Mouse (Mus musculus): ENCODE results near the gene Mapk13.

DNA sequence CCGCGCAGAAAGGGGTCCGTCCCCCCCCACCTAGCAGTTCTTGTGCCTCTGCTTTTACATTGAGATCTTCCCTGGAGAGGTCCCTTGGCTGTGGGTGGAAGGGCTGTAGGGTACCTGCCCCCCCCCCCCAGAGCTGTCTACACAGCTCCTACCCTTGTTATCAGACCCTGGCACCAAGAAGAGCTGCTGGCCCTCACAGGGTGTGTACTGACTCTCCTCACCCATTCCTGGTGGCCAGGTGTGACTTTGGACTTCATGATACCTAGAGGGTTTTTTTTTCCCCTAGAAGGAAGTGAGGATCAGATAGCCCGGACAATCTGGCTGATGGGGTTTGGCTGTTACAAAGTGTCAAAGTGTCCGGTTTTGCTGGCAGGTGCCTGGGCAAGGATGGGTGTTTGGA is 2.2 kb downstream of the Mapk13 start:
- TF ChIP-seq GATA1 (IDR thresholded peaks at IDR 0.05; ENCODE audit: low read length): no peak
- no peak for TF ChIP-seq TAL1 (IDR thresholded peaks at IDR 0.05; ENCODE audit: low read length)
